23 mouse cellular contexts compared by ENCODE assay signal in the genomic region with DNA sequence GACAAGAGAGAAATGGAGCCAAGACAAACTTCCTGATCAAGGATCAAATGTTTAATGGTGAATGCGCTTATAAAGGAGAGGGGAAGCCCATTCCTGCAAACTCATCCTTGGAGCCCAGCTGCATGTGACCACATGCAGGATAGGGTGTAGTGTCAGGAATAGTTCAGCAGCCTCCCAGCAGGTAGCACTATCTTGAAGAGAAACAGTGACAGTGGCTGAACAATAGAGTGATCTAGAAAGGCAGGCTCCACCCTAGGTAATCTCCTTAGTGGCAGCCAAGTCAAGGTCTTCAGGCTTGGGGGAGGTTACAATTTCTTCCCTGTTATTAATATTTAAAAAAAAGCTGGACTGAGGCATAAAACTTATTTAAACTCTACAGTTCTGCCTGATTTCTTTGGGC.
"Had no signal": no experiment of that assay in that cellular context is flagged by ENCODE, and none has a peak within 500 bp of the region (broad histone marks: within the 10 kb centered on the region; RNA-seq: fewer than 3 reads in every experiment).

No protein-coding gene starts in this region.

- H3K27me3 ChIP-seq: lung, embryonic 15.5 days; megakaryocyte, embryonic 14.5 days; midbrain, embryonic 12.5 days; neural tube, embryonic 13.5 days; neural tube, embryonic 15.5 days; stomach, embryonic 15.5 days had no signal

- H3K9ac ChIP-seq: liver, postnatal 0 days; lung, embryonic 15.5 days; midbrain, embryonic 12.5 days; neural tube, embryonic 13.5 days; neural tube, embryonic 15.5 days; stomach, embryonic 15.5 days had no signal

- DNase-seq: liver, postnatal 0 days; lung, adult 2 months; lung, postnatal 14 days; lung, postnatal 36 days; midbrain, embryonic 14.5 days; retina, postnatal 1 day; right cerebral cortex, adult 18-20 months; right cerebral cortex, postnatal 25 days; thymus, adult 2 months; thymus, postnatal 25 days; thymus, postnatal 4 days had no signal

- H3K4me3 ChIP-seq: lung, embryonic 15.5 days; megakaryocyte, embryonic 14.5 days; midbrain, embryonic 10.5 days; midbrain, embryonic 12.5 days; myocyte; neural tube, embryonic 13.5 days; neural tube, embryonic 15.5 days; stomach, embryonic 15.5 days had no signal

- H3K27ac ChIP-seq: lung, embryonic 15.5 days; macrophage; midbrain, embryonic 10.5 days; midbrain, embryonic 12.5 days; neural tube, embryonic 13.5 days; neural tube, embryonic 15.5 days; stomach, embryonic 15.5 days; stomach, postnatal 0 days had no signal

- ATAC-seq: liver, postnatal 0 days; lung, postnatal 0 days; midbrain, embryonic 16.5 days had no signal

- H3K9me3 ChIP-seq: lung, embryonic 15.5 days; megakaryocyte, embryonic 14.5 days; midbrain, embryonic 10.5 days; midbrain, embryonic 12.5 days; neural tube, embryonic 13.5 days; neural tube, embryonic 15.5 days; stomach, embryonic 15.5 days had no signal

- H3K4me1 ChIP-seq: lung, embryonic 15.5 days; megakaryocyte, embryonic 14.5 days; midbrain, embryonic 10.5 days; midbrain, embryonic 12.5 days; neural tube, embryonic 13.5 days; neural tube, embryonic 15.5 days; stomach, embryonic 15.5 days had no signal

- H3K36me3 ChIP-seq: lung, embryonic 15.5 days; midbrain, embryonic 10.5 days; midbrain, embryonic 12.5 days; neural tube, embryonic 13.5 days; neural tube, embryonic 15.5 days; stomach, embryonic 15.5 days had no signal
